Comparison of ENCODE assay signal across 13 mouse cellular contexts in genomic region chr5:34251794-34252193, GRCm38 (mm10). TPM values are rescaled to one million over a fixed set of nuclear protein-coding genes. Genes with fewer than 3 reads are reported as not detected.
DNase-seq lines count a peak whose midpoint lies in the region; ATAC-seq lines count a peak whose summit lies in the region.
"Had no signal": no experiment of that assay in that cellular context is flagged by ENCODE, and none has a peak within 500 bp of the region (broad histone marks: within the 10 kb centered on the region; RNA-seq: fewer than 3 reads in every experiment).

No protein-coding gene starts in this region.

- no peaks in the 10 kb centered on the region for H3K36me3 ChIP-seq in neural tube, embryonic 11.5 days (ENCODE audit: control insufficient read depth, insufficient read depth, low read length)
- H3K36me3 ChIP-seq in embryonic facial prominence, embryonic 10.5 days (replicated peaks): no peaks in the 10 kb centered on the region
- no peaks in the 10 kb centered on the region for H3K36me3 ChIP-seq in hindbrain, embryonic 16.5 days (ENCODE audit: control insufficient read depth, insufficient read depth, low read length)
- H3K36me3 ChIP-seq: limb, embryonic 12.5 days had no signal

- H3K9ac ChIP-seq in neural tube, embryonic 11.5 days (ENCODE audit: low read length): no peak overlapping the region
- no peak overlapping the region for H3K9ac ChIP-seq in hindbrain, embryonic 16.5 days (ENCODE audit: low read depth, low read length)
- H3K9ac ChIP-seq: limb, embryonic 12.5 days had no signal

- ATAC-seq in neural tube, embryonic 11.5 days (ENCODE audit: insufficient read depth, low FRiP score, low TSS enrichment): no peak
- ATAC-seq in hindbrain, embryonic 16.5 days: peak; percentile 38
- ATAC-seq: inflammation-experienced regulatory T-cells, adult 6 months had no signal

- H3K27me3 ChIP-seq in neural tube, embryonic 11.5 days (ENCODE audit: control insufficient read depth, insufficient read depth, low read length): no peaks in the 10 kb centered on the region
- H3K27me3 ChIP-seq in embryonic facial prominence, embryonic 10.5 days (replicated peaks; ENCODE audit: low read depth, poor library complexity, severe bottlenecking): no peaks in the 10 kb centered on the region
- H3K27me3 ChIP-seq in hindbrain, embryonic 16.5 days (replicated peaks; ENCODE audit: control insufficient read depth, insufficient read depth, low read length): no peaks in the 10 kb centered on the region
- H3K27me3 ChIP-seq: limb, embryonic 12.5 days had no signal

- H3K27ac ChIP-seq in neural tube, embryonic 11.5 days (ENCODE audit: low read depth, low read length): no peak overlapping the region
- H3K27ac ChIP-seq in embryonic facial prominence, embryonic 10.5 days (replicated peaks): peak overlapping the region; percentile 44; the same call in 1 of the 2 replicates
- no peak overlapping the region for H3K27ac ChIP-seq in hindbrain, embryonic 16.5 days (ENCODE audit: low read depth, low read length)
- H3K27ac ChIP-seq: limb, embryonic 12.5 days had no signal

- no peaks in the 10 kb centered on the region for H3K9me3 ChIP-seq in neural tube, embryonic 11.5 days (ENCODE audit: control insufficient read depth, low read length)
- no peaks in the 10 kb centered on the region for H3K9me3 ChIP-seq in embryonic facial prominence, embryonic 10.5 days
- H3K9me3 ChIP-seq in hindbrain, embryonic 16.5 days (ENCODE audit: control insufficient read depth, low read length): no peaks in the 10 kb centered on the region
- H3K9me3 ChIP-seq: limb, embryonic 12.5 days had no signal

- DNase-seq in neural tube, embryonic 11.5 days (ENCODE audit: low spot score): peak; percentile 30
- no peak for DNase-seq in neural tube, embryonic 10.5 days (ENCODE audit: extremely low spot score, low spot score)
- no peak for DNase-seq in embryonic facial prominence, embryonic 10.5 days (ENCODE audit: low spot score)
- peak; percentile 67 for DNase-seq in retina, embryonic 14.5 days (ENCODE audit: low spot score)
- no peak for DNase-seq in left cerebral cortex, postnatal 25 days (ENCODE audit: low spot score in 2 of 2)
- DNase-seq in layer of hippocampus, postnatal 14 days (ENCODE audit: low spot score in 2 of 2): no peak
- DNase-seq: right cerebral cortex, adult 18-20 months had no signal

- no peak overlapping the region for H3K4me3 ChIP-seq in neural tube, embryonic 11.5 days (ENCODE audit: low read depth, low read length)
- no peak overlapping the region for H3K4me3 ChIP-seq in embryonic facial prominence, embryonic 10.5 days
- H3K4me3 ChIP-seq in hindbrain, embryonic 16.5 days (ENCODE audit: low read length): no peak overlapping the region
- H3K4me3 ChIP-seq: limb, embryonic 12.5 days had no signal

- intact Hi-C loops in left cerebral cortex, postnatal 25 days (cut with DNase I): no loop called here

- H3K4me2 ChIP-seq in neural tube, embryonic 11.5 days (ENCODE audit: low read depth): no peak overlapping the region
- H3K4me2 ChIP-seq in hindbrain, embryonic 16.5 days (ENCODE audit: low read length): no peak overlapping the region
- H3K4me2 ChIP-seq: limb, embryonic 12.5 days had no signal

- WGBS in neural tube, embryonic 11.5 days: 32% methylated on average over 4 of the region's 4 CpGs
- WGBS in embryonic facial prominence, embryonic 10.5 days: 34% methylated on average over 4 of the region's 4 CpGs
- 29% methylated on average over 4 of the region's 4 CpGs for WGBS in hindbrain, embryonic 16.5 days

- H3K4me1 ChIP-seq in neural tube, embryonic 11.5 days (ENCODE audit: control insufficient read depth, insufficient read depth, low read length): 0 out of 2 replicates have a peak, but pooled peaks cover 5% of the 10 kb centered on the region
- peaks cover 39% of the 10 kb centered on the region for H3K4me1 ChIP-seq in embryonic facial prominence, embryonic 10.5 days
- peaks cover 24% of the 10 kb centered on the region for H3K4me1 ChIP-seq in hindbrain, embryonic 16.5 days (ENCODE audit: control insufficient read depth, insufficient read depth, low read depth, low read length)

RNA-seq across cellular contexts. Expression of gene Zfyve28, which starts 36.5 kb away (rescaled TPM):
- 2.2 and 2.6 TPM in 2 replicates for polyA plus RNA-seq in neural tube, embryonic 11.5 days (2014; fragmentation: Nextera tagmentation; extraction: Ambion mirVana)
- polyA plus RNA-seq in embryonic facial prominence, embryonic 10.5 days (2016; fragmentation: Nextera tagmentation; extraction: Ambion mirVana): 0.93 and 1.3 TPM in 2 replicates
- 4.6 and 5.2 TPM in 2 replicates for polyA plus RNA-seq in hindbrain, embryonic 16.5 days (2015; fragmentation: Nextera tagmentation; extraction: Ambion mirVana)
- total RNA-seq in left cerebral cortex, postnatal 25 days (2021): 10 to 100 TPM; 40.6 to 62.2 TPM
- 10 to 100 TPM; 26.4 to 26.6 TPM for total RNA-seq in layer of hippocampus, postnatal 14 days (2021)
- total RNA-seq: common myeloid progenitor, adult 5-6 weeks had no signal

RNA-seq across cellular contexts. Expression of gene Cfap99, which starts 36.6 kb away (rescaled TPM):
- not detected in 2 replicates for polyA plus RNA-seq in neural tube, embryonic 11.5 days (2014; fragmentation: Nextera tagmentation; extraction: Ambion mirVana)
- 0.06 TPM in 1 of 2 replicates, not detected in the other for polyA plus RNA-seq in embryonic facial prominence, embryonic 10.5 days (2016; fragmentation: Nextera tagmentation; extraction: Ambion mirVana)
- 0.19 TPM in 1 of 2 replicates, not detected in the other for polyA plus RNA-seq in hindbrain, embryonic 16.5 days (2015; fragmentation: Nextera tagmentation; extraction: Ambion mirVana)
- 1 to 10 TPM in 1 of 2 experiments, under 1 TPM in 1; 0.71 to 1.1 TPM for total RNA-seq in left cerebral cortex, postnatal 25 days (2021)
- total RNA-seq in layer of hippocampus, postnatal 14 days (2021): under 1 TPM; 0.39 to 0.41 TPM
- total RNA-seq: adrenal gland, adult 18-20 months; common myeloid progenitor, adult 5-6 weeks; gastrocnemius, adult 18-20 months had no signal
- polyA plus RNA-seq: inflammation-experienced regulatory T-cells, adult 6 months; limb, embryonic 12.5 days had no signal

Comparison
In these comparisons a context has a peak if more than half of its experiments do, and no peak if none do; other contexts are left out.
1. DNase-seq: peak in neural tube, embryonic 11.5 days (single experiment) and retina, embryonic 14.5 days (single experiment); none in neural tube, embryonic 10.5 days (single experiment), embryonic facial prominence, embryonic 10.5 days (single experiment), left cerebral cortex, postnatal 25 days (0 of 2) and layer of hippocampus, postnatal 14 days (0 of 2).